Mouse (Mus musculus) embryo, embryonic 11 days (tissue): Measurements from ENCODE around the gene Mchr1.
"Not testable (repeated sequence)": the region's sequence is repeated elsewhere in the genome, so short reads cannot be mapped to it uniquely, and the experiment has no call there.

ENCODE experiments used
- DNase-seq: peaks from one replicate; pipeline ENCODE4 v3.0.0-alpha.2; 2015

The Mchr1 gene

GRCm38 (mm10) chr15:81235086-81235920, at the start of gene Mchr1:
TSS of gene Mchr1 (plus strand) at chr15:81235499.
- peak; percentile 81 for DNase-seq

GRCm38 (mm10) chr15:81189061-81189460, 46.2 kb upstream of the Mchr1 start:
- DNase-seq: no peak

- no peak for DNase-seq
Measured at GRCm38 (mm10) chr15:81190011-81190629, 45.2 kb upstream of the Mchr1 start.

- peak; percentile 99 for DNase-seq
Measured at GRCm38 (mm10) chr15:81190630-81191178, 44.6 kb upstream of the Mchr1 start, which contains the start of gene Mrtfa. TSS of gene Mrtfa (minus strand) at chr15:81190757.

GRCm38 (mm10) chr15:81191303-81191702, 44.0 kb upstream of the Mchr1 start:
- DNase-seq: no peak

GRCm38 (mm10) chr15:81192316-81192715, 43.0 kb upstream of the Mchr1 start:
- DNase-seq: no peak

- no peak for DNase-seq
Measured at GRCm38 (mm10) chr15:81192858-81193257, 42.4 kb upstream of the Mchr1 start.

- no peak for DNase-seq
Measured at GRCm38 (mm10) chr15:81194791-81195190, 40.5 kb upstream of the Mchr1 start.

- DNase-seq: no peak
Measured at GRCm38 (mm10) chr15:81195447-81195846, 39.9 kb upstream of the Mchr1 start.

- DNase-seq: no peak
Measured at GRCm38 (mm10) chr15:81197197-81197596, 38.1 kb upstream of the Mchr1 start.

- DNase-seq: no peak
Measured at GRCm38 (mm10) chr15:81198447-81198846, 36.9 kb upstream of the Mchr1 start.

GRCm38 (mm10) chr15:81199372-81199959, 35.8 kb upstream of the Mchr1 start:
- DNase-seq: peak; percentile 91

GRCm38 (mm10) chr15:81202462-81202861, 32.8 kb upstream of the Mchr1 start:
- DNase-seq: no peak

- no peak for DNase-seq
Measured at GRCm38 (mm10) chr15:81210496-81210895, 24.8 kb upstream of the Mchr1 start.

GRCm38 (mm10) chr15:81212976-81213375, 22.3 kb upstream of the Mchr1 start:
- peak; percentile 69 for DNase-seq

- DNase-seq: no peak
Measured at GRCm38 (mm10) chr15:81216906-81217653, 18.2 kb upstream of the Mchr1 start.

GRCm38 (mm10) chr15:81219054-81219453, 16.2 kb upstream of the Mchr1 start:
- no peak for DNase-seq

GRCm38 (mm10) chr15:81220051-81220450, 15.2 kb upstream of the Mchr1 start:
- DNase-seq: not testable (repeated sequence)

- no peak for DNase-seq
Measured at GRCm38 (mm10) chr15:81221446-81221845, 13.9 kb upstream of the Mchr1 start.

GRCm38 (mm10) chr15:81225016-81225415, 10.3 kb upstream of the Mchr1 start:
- no peak for DNase-seq

GRCm38 (mm10) chr15:81225732-81226131, 9.6 kb upstream of the Mchr1 start:
- no peak for DNase-seq

- no peak for DNase-seq
Measured at GRCm38 (mm10) chr15:81226796-81227195, 8.5 kb upstream of the Mchr1 start.

- DNase-seq: no peak
Measured at GRCm38 (mm10) chr15:81227275-81227674, 8.0 kb upstream of the Mchr1 start.
